Mouse (Mus musculus): ENCODE measurements at regions not wholly inside any gene's neighbourhood (a gene's known extent, or its start where the extent isn't known, plus 50 kb on each side); places are given as distances from the start of the nearest gene placed in this dataset.
A peak's percentile ranks its signal among the peaks of the same experiment; 100 is the strongest.

DNA sequence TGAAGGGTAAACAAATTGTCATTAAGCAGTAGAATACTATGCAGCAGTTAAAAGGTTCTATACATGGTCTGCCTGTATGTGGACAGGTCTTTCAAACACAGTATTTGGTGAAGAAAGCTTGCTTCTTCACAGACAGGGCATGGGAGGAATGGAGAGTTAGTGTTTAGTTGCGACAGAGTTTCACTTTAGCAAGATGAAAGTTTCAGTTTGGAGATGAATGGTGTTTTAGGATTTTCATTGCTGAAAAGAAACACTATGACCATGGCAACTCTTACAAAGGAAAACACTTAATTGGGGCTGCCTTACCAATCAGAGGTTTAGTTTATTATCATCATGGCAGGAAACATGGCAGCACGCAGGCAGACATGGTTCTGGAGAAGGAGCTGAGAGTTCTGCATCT lies 162.2 kb upstream of the Id2 start:
- no peak for DNase-seq (ENCODE audit: low spot score)

DNA sequence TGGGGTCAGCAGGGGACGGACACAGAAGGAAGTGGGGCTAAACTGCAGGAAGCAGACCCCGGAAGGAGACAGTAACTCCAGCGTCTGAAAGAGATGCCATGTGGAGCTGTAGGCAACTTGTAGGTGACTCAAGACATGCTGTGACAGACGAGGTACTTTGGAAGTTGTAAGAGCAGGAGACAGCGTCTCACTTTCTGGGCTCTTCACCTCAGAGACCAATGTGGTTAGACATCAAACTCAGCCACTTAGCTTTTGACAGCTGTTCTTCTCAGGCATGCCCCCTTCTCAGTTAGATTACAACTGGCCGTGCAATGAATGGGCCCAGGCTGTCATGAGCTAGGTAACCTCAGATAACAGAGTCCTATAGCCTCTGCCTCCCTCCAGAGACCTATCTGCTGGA lies 159.3 kb upstream of the Id2 start:
- no peak for DNase-seq (ENCODE audit: low spot score)

DNA sequence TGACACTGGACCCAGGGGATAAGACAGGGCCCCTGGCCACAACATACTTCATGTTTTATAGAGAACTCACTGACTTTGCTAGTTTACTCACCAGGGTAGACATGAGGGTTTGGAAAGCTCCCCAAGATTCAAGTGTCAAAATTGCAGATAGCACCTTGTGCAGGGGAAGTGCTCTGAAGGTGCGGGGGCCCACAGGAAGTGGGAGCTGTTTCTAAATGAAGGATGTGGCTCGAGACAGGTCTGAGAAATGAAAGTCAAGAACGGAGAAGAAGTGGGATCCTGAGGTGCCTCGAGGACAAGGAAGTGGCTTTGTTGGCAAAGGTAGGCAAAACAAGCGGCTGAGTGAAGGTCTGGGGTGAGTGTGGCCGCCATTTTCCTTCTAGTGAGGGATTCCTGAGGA lies 157.8 kb upstream of the Id2 start:
- DNase-seq (ENCODE audit: low spot score): no peak

DNA sequence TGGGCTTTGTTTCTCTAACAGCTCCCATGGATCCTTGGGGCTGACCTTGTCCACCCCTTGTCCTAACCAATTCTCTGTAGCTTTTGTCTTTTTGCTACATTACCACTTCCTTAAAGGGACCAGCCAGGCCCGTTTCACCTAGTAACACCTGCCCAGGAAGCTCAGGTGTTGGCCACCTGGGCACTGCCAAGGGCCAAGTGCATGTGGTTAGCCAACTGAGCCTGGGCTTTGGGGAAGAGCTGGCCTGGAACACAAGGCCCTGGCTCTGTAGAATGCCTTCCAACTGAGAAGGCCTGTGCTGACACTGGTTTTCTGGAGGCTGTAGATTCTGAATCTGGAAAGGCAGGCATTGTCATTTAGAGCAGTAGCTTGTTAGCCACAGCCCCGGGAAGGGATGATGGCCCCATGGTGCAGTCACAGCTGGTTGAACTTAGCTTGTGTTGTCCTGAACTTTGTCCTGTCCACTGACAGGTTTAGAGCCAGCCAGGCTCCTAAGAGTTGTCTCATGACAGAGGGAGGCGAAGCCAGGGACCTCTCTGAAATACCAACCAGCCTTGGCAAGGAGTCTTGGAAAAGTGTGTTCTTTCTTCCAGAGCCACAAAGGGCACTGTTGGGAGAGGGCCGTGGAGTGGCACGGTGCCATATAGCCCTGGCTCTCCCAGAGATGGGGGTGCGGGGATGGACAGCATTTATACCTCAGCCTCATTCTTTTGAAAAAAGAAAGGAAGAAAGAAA lies 156.0 kb upstream of the Id2 start:
- DNase-seq (ENCODE audit: low spot score): no peak

GRCm38 (mm10) chr12:25251411-25252171 lies 154.7 kb upstream of the Id2 start:
- DNase-seq (ENCODE audit: low spot score): no peak

- DNase-seq (ENCODE audit: low spot score): no peak
These were observed 153.9 kb upstream of the Id2 start for GRCm38 (mm10) chr12:25250881-25251280.

DNA sequence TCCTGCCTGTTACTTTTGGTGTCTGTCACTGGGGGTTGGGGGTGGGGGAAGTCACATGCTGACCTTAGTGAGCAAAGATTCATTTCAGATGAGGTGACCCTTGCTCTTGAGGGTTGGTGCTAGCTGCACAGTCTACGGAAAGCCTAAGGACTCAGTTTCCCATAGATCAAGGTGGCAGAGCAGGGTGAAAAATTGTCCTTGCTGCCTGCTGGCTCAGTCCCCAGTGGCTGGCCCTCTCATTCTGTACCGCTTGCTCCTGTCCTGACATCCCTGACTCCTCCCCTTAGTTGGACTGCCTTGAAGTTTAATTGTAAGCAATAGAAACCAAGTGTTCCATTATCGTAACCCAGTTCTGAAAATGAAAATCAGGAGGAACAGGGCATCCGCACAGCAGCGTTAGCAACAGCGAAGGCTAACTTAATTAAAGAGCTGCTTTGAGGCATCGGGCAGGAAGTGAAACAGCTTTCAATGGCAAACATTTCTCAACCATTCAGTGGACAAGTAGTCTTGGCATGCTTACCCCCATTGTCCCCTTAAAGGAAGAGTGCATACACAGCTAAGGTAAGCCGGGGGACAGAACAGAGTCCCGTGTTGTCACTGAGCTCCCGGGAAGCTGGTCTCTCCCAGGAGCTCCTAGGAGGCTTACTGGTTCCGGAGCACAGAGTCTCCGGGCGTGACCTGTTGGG lies 151.9 kb upstream of the Id2 start:
- no peak for DNase-seq (ENCODE audit: low spot score)

DNA sequence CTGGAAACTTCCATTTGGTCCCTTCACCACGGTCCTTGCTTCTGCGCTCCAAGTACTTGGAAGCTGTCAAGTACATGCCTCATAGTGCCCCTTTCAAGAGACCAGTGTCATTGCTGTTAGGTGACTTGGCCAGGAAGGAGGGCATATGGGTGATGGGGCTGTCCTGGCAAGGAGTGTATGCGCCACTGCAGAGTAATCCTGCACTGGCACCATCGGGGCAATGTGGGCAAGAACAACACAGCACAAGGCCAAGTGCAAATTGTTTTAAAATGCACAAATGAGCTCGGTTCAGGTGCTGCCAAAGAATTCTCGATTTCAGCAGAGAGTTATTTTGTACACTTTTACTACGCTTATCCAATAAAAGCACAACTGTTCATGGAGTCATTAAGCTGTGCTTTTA lies 149.6 kb upstream of the Id2 start:
- no peak for DNase-seq (ENCODE audit: low spot score)

- no peak for DNase-seq (ENCODE audit: low spot score)
These were observed 148.7 kb upstream of the Id2 start for GRCm38 (mm10) chr12:25245661-25246060.

GRCm38 (mm10) chr12:25245251-25245650 lies 148.3 kb upstream of the Id2 start:
- no peak for DNase-seq (ENCODE audit: low spot score)

GRCm38 (mm10) chr12:25244666-25245065 lies 147.7 kb upstream of the Id2 start:
- no peak for DNase-seq (ENCODE audit: low spot score)

- DNase-seq (ENCODE audit: low spot score): no peak
These were observed 147.0 kb upstream of the Id2 start for GRCm38 (mm10) chr12:25243901-25244300.

GRCm38 (mm10) chr12:25242369-25242768 lies 145.4 kb upstream of the Id2 start:
- no peak for DNase-seq (ENCODE audit: low spot score)

GRCm38 (mm10) chr12:25241675-25242074 lies 144.7 kb upstream of the Id2 start:
- DNase-seq (ENCODE audit: low spot score): no peak

DNA sequence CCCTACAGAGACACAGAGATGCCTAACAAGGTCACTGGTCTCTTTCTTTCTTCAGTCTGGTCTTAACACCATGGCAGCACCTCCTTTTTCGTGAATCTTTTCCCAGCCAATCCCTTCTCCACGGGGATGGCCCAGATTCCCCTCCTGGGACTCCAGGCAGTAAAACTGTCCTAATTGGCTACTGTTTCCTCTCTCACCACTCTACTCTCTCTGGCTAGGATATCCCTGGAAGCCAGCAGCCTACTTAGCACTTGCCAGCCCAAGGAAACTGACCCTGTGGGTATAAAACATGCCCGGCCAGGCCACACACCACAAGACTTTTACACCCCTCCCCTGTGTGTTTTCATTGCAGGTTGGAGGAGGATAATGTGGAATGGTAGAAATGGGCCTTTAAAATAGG lies 143.9 kb upstream of the Id2 start:
- DNase-seq (ENCODE audit: low spot score): peak; percentile 18

GRCm38 (mm10) chr12:25240142-25240541 lies 143.2 kb upstream of the Id2 start:
- peak; percentile 15 for DNase-seq (ENCODE audit: low spot score)

GRCm38 (mm10) chr12:25235071-25235470 lies 138.1 kb upstream of the Id2 start:
- no peak for DNase-seq (ENCODE audit: low spot score)

DNA sequence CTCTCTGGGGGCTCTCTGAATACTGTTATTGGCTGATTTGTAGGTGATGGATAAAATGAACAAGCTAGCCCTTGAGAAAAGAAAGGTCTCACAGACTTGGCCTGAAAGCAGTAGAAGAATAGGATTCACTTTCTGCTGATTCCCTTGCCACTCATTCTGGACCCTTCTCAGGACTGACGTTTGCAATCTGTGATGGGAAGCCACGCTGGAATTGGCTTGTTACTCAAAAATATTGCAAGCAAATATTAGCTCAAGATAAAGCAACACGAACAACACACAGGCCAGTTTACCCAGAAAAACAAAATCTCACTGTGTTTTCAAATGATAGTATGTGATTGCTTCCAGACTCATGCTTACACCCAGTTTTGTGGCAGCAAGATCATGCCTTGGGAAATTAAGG lies 137.7 kb upstream of the Id2 start:
- no peak for DNase-seq (ENCODE audit: low spot score)

DNA sequence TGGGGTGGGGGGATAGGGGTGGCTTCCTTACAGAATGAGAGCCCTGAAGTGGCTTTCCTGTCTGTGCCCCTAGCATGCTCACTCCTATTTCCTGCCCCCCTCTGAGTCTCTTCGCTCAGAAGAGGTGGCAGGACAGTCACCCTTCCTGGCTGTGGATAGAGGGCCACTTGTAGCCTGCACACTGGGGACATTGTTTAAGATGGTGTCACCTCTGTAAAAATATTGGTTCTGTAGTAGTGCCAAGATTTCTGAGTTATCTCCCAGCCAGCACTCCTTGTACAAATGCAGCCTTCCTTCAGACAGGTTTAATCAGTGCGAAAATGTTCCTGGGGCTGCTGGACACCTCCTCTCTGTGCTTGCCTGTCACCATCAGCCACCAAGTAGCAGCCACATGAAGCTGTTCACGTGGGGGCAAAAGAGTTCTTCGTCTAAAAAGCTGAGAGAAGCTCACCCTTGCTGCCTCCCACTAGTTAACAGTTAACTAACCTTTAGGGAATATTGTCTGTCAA lies 136.1 kb upstream of the Id2 start:
- DNase-seq (ENCODE audit: low spot score): no peak

DNA sequence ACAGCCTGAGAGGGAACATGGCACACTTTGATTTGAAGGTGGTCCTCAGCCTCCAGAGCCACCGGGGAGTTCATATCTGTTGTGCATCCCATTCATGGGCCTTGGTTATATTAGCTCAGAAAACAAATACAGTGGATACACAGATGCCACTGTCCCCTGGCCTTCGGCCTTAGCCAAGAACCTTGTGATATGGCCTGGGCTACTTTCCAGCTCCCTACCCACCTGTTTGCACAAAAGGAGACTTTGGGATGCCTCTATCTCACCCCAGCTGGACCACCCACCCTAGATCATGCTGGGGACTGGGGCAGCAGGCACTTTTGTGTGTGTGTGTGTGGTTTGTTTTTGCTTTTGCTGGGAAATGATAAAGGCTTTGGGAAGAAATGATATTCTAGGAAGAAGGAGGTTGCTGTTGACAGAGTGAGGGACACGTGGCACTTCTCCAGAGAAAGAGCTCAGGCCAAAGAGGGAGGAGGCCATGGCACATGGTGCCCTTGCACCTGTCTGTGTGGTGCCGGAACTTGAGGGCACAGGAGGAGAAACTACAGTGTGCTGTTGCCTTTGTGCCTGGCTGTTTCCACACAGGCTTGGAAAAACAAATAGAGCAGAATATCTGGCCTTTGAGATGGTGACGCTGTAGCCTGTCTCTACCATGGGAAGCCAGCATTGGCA lies 135.6 kb upstream of the Id2 start:
- no peak for DNase-seq (ENCODE audit: low spot score)

DNA sequence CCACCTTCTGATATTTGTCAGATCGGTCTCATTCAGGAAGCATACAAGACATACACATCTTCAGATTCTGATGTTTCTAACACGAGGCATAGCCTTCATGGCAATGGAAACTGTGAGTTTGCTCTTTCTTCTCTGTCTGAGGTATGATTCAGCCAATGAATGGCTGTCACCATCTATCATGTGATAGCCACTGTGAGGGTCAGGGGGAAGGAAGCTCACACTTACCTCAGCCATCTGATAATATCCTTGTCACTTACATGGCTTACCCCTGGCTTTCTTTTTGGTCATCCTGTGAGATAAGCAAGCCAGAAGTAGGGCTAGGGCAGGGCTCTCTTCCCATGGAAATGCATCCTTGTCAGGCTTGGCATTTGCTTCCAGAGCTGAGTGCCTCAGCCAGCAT lies 131.8 kb upstream of the Id2 start:
- no peak for DNase-seq (ENCODE audit: low spot score)

GRCm38 (mm10) chr12:25227736-25228135 lies 130.8 kb upstream of the Id2 start:
- DNase-seq (ENCODE audit: low spot score): no peak
